Mouse (Mus musculus): Measurements from ENCODE around the gene Olfr223. TPM values are rescaled to one million over a fixed set of nuclear protein-coding genes. Genes with fewer than 3 reads are reported as not detected.

The Olfr223 gene
- total and polyA plus RNA-seq, 3 experiments, result not detected

DNA sequence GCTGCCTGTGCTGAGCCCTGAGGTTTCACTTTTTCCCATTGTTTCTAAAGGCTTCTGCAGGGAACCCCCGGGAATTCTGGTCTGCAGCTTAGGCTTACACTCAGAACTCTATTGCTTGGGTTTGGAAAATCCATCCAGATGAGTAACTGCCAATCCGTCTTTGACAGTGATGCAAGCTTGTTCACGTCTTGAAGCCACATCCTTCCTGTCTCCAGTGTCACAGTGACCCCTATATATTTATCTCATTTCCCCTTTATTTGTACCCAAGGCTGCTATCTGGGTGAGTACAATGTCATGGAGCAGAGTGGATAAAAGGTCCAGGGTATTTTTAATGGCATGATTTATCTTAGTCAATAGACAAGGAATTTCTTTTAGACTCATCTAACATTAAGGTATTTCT lies 51.8 kb downstream of the Olfr223 start, which contains the start of gene Nlrp3:
Gene Nlrp3 (plus strand): TSS at position 245 of the 400 bp plus-strand sequence.
- Histone ChIP-seq H3K9ac (ENCODE audit: control insufficient read depth, low read depth, low read length, poor library complexity, severe bottlenecking) (no peak within 1 kb of the TSS), H3K9me3 (replicated peaks; ENCODE audit: insufficient read depth, low read length) (no peaks in the 10 kb centered on the region), H3K27ac (ENCODE audit: control insufficient read depth, low read depth, low read length) (no peak within 1 kb of the TSS), H3K4me3 (ENCODE audit: control insufficient read depth in 1 of 2, insufficient read depth in 1 of 2, low read depth in 2 of 2, low read length in 2 of 2) (no peak within 1 kb of the TSS), H3K36me3 (ENCODE audit: control insufficient read depth in 1 of 2, insufficient read depth in 2 of 2, low read length in 2 of 2) (peaks cover 0 to 18% of the 10 kb centered on the region in 2 experiments; a peak in 2 of 4 replicates), H3K79me2 (ENCODE audit: control insufficient read depth, insufficient read depth, low read length, poor library complexity) (no peaks in the 10 kb centered on the region), H3K27me3 (ENCODE audit: control insufficient read depth in 1 of 2, insufficient read depth in 2 of 2, low read length in 2 of 2) (peaks cover 0 to 3% of the 10 kb centered on the region in 2 experiments; a peak in 3 of 4 replicates), H3K4me1 (ENCODE audit: control insufficient read depth in 1 of 2, insufficient read depth in 2 of 2, low read length in 2 of 2) (peaks cover 0 to 32% of the 10 kb centered on the region in 2 experiments; a peak in 2 of 4 replicates)
- TF ChIP-seq ELF1 (IDR thresholded peaks at IDR 0.05; ENCODE audit: low read depth, low read length) (no peak), MYC (IDR thresholded peaks at IDR 0.05; ENCODE audit: low read depth, low read length) (no peak), POLR2AphosphoS5 (IDR thresholded peaks at IDR 0.05; ENCODE audit: borderline replicate concordance, low read depth, low read length) (no peak), EP300 (IDR thresholded peaks at IDR 0.05; ENCODE audit: low read depth in 1 of 2, low read length in 2 of 2) (peak; percentile 34 to 46; a peak in 2 of 4 replicates), GATA1 (IDR thresholded peaks at IDR 0.05; ENCODE audit: low read depth, low read length) (0 out of 2 replicates have a peak, but pooled peaks have one; percentile 35), CTCF (IDR thresholded peaks at IDR 0.05 in 2 of 3, conservative IDR thresholded peaks at IDR 0.05 in 1 of 3; ENCODE audit: control insufficient read depth in 1 of 3, insufficient read depth in 1 of 3, low read depth in 2 of 3, low read length in 3 of 3, poor library complexity in 1 of 3, severe bottlenecking in 1 of 3) (no peak), ZC3H11A (IDR thresholded peaks at IDR 0.05; ENCODE audit: low read depth, low read length) (no peak), TCF12 (IDR thresholded peaks at IDR 0.05; ENCODE audit: low read depth, low read length) (no peak), POLR2AphosphoS2 (IDR thresholded peaks at IDR 0.05; ENCODE audit: low read length) (no peak)
- DNase-seq (ENCODE audit: low read depth, low spot score), result peak; percentile 44

DNA sequence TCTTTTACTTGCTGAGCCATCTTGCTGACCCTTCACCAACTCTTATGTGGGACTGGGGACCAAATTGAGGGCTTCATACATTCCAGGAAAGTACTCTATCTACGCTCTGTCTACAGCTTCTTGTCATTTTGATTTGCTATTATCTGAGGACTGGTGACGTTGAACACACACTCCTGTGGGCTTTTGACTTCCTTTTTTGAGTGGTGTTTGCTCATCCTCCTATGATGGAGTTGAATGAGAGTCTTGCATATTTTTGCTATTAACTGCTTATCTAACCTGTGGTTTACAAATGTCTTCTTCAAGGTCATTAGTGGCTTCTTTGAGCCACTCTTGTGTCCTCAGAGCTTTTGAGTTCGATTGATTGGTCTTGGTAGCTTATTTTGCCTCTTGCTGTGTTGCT lies 53.0 kb downstream of the Olfr223 start:
- H3K27ac ChIP-seq (ENCODE audit: control insufficient read depth, low read depth, low read length), result no peak overlapping the region
- H3K4me3 ChIP-seq (ENCODE audit: control insufficient read depth in 1 of 2, insufficient read depth in 1 of 2, low read depth in 2 of 2, low read length in 2 of 2), result no peak overlapping the region
- no peaks in the 10 kb centered on the region for H3K79me2 ChIP-seq (ENCODE audit: control insufficient read depth, insufficient read depth, low read length, poor library complexity)
- H3K36me3 ChIP-seq (ENCODE audit: control insufficient read depth in 1 of 2, insufficient read depth in 2 of 2, low read length in 2 of 2), result peaks cover 0 to 18% of the 10 kb centered on the region in 2 experiments; a peak in 2 of 4 replicates
- H3K9ac ChIP-seq (ENCODE audit: control insufficient read depth, low read depth, low read length, poor library complexity, severe bottlenecking), result no peak overlapping the region
- H3K4me1 ChIP-seq (ENCODE audit: control insufficient read depth in 1 of 2, insufficient read depth in 2 of 2, low read length in 2 of 2), result peaks cover 0 to 32% of the 10 kb centered on the region in 2 experiments; a peak in 2 of 4 replicates
- peak; percentile 65 for DNase-seq (ENCODE audit: low read depth, low spot score)
- H3K27me3 ChIP-seq (ENCODE audit: control insufficient read depth in 1 of 2, insufficient read depth in 2 of 2, low read length in 2 of 2), result no peaks in the 10 kb centered on the region; a peak in 1 of 4 replicates
- TF ChIP-seq CHD1 (IDR thresholded peaks at IDR 0.05; ENCODE audit: low read depth, low read length) (no peak), ETS1 (IDR thresholded peaks at IDR 0.05; ENCODE audit: low read depth, low read length) (peak; percentile 48; the same call in 1 of the 2 replicates), ZC3H11A (IDR thresholded peaks at IDR 0.05; ENCODE audit: low read depth, low read length) (no peak), NRF1 (IDR thresholded peaks at IDR 0.05; ENCODE audit: insufficient read depth, low read depth, low read length, poor library complexity, severe bottlenecking) (no peak), CHD2 (IDR thresholded peaks at IDR 0.05; ENCODE audit: low read length) (no peak), GATA1 (IDR thresholded peaks at IDR 0.05; ENCODE audit: low read depth, low read length) (peak; percentile 59), MAFK (IDR thresholded peaks at IDR 0.05; ENCODE audit: borderline replicate concordance, low read depth, low read length) (no peak), RCOR1 (IDR thresholded peaks at IDR 0.05; ENCODE audit: low read depth, low read length) (peak; percentile 53), JUND (IDR thresholded peaks at IDR 0.05; ENCODE audit: low read depth, low read length) (no peak), NELFE (IDR thresholded peaks at IDR 0.05; ENCODE audit: low read depth, low read length) (no peak)
- no peaks in the 10 kb centered on the region for H3K9me3 ChIP-seq (replicated peaks; ENCODE audit: insufficient read depth, low read length)

Other genes starting within 250 kb of the Olfr223 start
- gene Prss38, start 217.6 kb downstream of the Olfr223 start, total RNA-seq (2012; rRNA removed), result not detected in 2 replicates
- gene Prss38, start 217.6 kb downstream of the Olfr223 start, polyA plus RNA-seq (2012; ENCODE audit: insufficient read depth in 1 of 2, insufficient read length in 2 of 2, low read depth in 1 of 2, low replicate concordance in 2 of 2, missing spikeins in 1 of 2), result not detected
- 14.3 and 18.1 TPM in 2 replicates for gene Jmjd4, start 143.2 kb downstream of the Olfr223 start, total RNA-seq (2012; rRNA removed)
- gene Jmjd4, start 143.2 kb downstream of the Olfr223 start, polyA plus RNA-seq (2012; ENCODE audit: insufficient read depth in 1 of 2, insufficient read length in 2 of 2, low read depth in 1 of 2, low replicate concordance in 2 of 2, missing spikeins in 1 of 2), result 10 to 100 TPM in 1 of 2 experiments, not detected in 1; 14.5 TPM
- gene Snap47, start 142.1 kb downstream of the Olfr223 start, total RNA-seq (2012; rRNA removed), result 51.0 and 54.1 TPM in 2 replicates
- 10 to 100 TPM in 1 of 2 experiments, not detected in 1; 57.9 TPM for gene Snap47, start 142.1 kb downstream of the Olfr223 start, polyA plus RNA-seq (2012; ENCODE audit: insufficient read depth in 1 of 2, insufficient read length in 2 of 2, low read depth in 1 of 2, low replicate concordance in 2 of 2, missing spikeins in 1 of 2)
- 0.12 TPM in 1 of 2 replicates, not detected in the other for gene Zfp867, start 120.8 kb downstream of the Olfr223 start, total RNA-seq (2012; rRNA removed)
- gene Zfp867, start 120.8 kb downstream of the Olfr223 start, polyA plus RNA-seq (2012; ENCODE audit: insufficient read depth in 1 of 2, insufficient read length in 2 of 2, low read depth in 1 of 2, low replicate concordance in 2 of 2, missing spikeins in 1 of 2), result 1 to 10 TPM in 1 of 2 experiments, not detected in 1; 1.3 TPM
- gene Zkscan17, start 66.5 kb downstream of the Olfr223 start, total RNA-seq (2012; rRNA removed), result 31.7 and 31.8 TPM in 2 replicates
- 10 to 100 TPM in 1 of 2 experiments, not detected in 1; 49.6 TPM for gene Zkscan17, start 66.5 kb downstream of the Olfr223 start, polyA plus RNA-seq (2012; ENCODE audit: insufficient read depth in 1 of 2, insufficient read length in 2 of 2, low read depth in 1 of 2, low replicate concordance in 2 of 2, missing spikeins in 1 of 2)
- gene Nlrp3, start 51.7 kb downstream of the Olfr223 start, total RNA-seq (2012; rRNA removed), result not detected in 2 replicates
- not detected for gene Nlrp3, start 51.7 kb downstream of the Olfr223 start, polyA plus RNA-seq (2012; ENCODE audit: insufficient read depth in 1 of 2, insufficient read length in 2 of 2, low read depth in 1 of 2, low replicate concordance in 2 of 2, missing spikeins in 1 of 2)
- gene Olfr222, start 17.1 kb downstream of the Olfr223 start, total RNA-seq (2012; rRNA removed), result not detected in 2 replicates
- gene Olfr222, start 17.1 kb downstream of the Olfr223 start, polyA plus RNA-seq (2012; ENCODE audit: insufficient read depth in 1 of 2, insufficient read length in 2 of 2, low read depth in 1 of 2, low replicate concordance in 2 of 2, missing spikeins in 1 of 2), result not detected
- 131 and 142 TPM in 2 replicates for gene Mprip, start 68.0 kb upstream of the Olfr223 start, total RNA-seq (2012; rRNA removed)
- gene Mprip, start 68.0 kb upstream of the Olfr223 start, polyA plus RNA-seq (2012; ENCODE audit: insufficient read depth in 1 of 2, insufficient read length in 2 of 2, low read depth in 1 of 2, low replicate concordance in 2 of 2, missing spikeins in 1 of 2), result 100 to 1,000 TPM; 103 to 174 TPM
- 2.0 and 3.1 TPM in 2 replicates for gene Pld6, start 194.4 kb upstream of the Olfr223 start, total RNA-seq (2012; rRNA removed)
- gene Pld6, start 194.4 kb upstream of the Olfr223 start, polyA plus RNA-seq (2012; ENCODE audit: insufficient read depth in 1 of 2, insufficient read length in 2 of 2, low read depth in 1 of 2, low replicate concordance in 2 of 2, missing spikeins in 1 of 2), result 1 to 10 TPM in 1 of 2 experiments, not detected in 1; 5.5 TPM
- 33.7 and 36.3 TPM in 2 replicates for gene Flcn, start 216.7 kb upstream of the Olfr223 start, total RNA-seq (2012; rRNA removed)
- gene Flcn, start 216.7 kb upstream of the Olfr223 start, polyA plus RNA-seq (2012; ENCODE audit: insufficient read depth in 1 of 2, insufficient read length in 2 of 2, low read depth in 1 of 2, low replicate concordance in 2 of 2, missing spikeins in 1 of 2), result 10 to 100 TPM in 1 of 2 experiments, not detected in 1; 36.1 TPM
- 22.2 and 26.6 TPM in 2 replicates for gene Nt5m, start 246.2 kb upstream of the Olfr223 start, total RNA-seq (2012; rRNA removed)
- gene Nt5m, start 246.2 kb upstream of the Olfr223 start, polyA plus RNA-seq (2012; ENCODE audit: insufficient read depth in 1 of 2, insufficient read length in 2 of 2, low read depth in 1 of 2, low replicate concordance in 2 of 2, missing spikeins in 1 of 2), result 10 to 100 TPM in 1 of 2 experiments, not detected in 1; 29.1 TPM
- gene Cops3, start 246.5 kb upstream of the Olfr223 start, total RNA-seq (2012; rRNA removed), result 180 and 181 TPM in 2 replicates
- 100 to 1,000 TPM in 1 of 2 experiments, not detected in 1; 198 TPM for gene Cops3, start 246.5 kb upstream of the Olfr223 start, polyA plus RNA-seq (2012; ENCODE audit: insufficient read depth in 1 of 2, insufficient read length in 2 of 2, low read depth in 1 of 2, low replicate concordance in 2 of 2, missing spikeins in 1 of 2)

All from MEL (cell line).